Mouse (Mus musculus) left cerebral cortex, adult 11 months (tissue): ENCODE results near the gene Ehd4.

Source experiments
- DNase-seq: peaks from one replicate; pipeline ENCODE4 v3.0.0; 2022; ENCODE audit warnings: low spot score

Gene Ehd4

DNA sequence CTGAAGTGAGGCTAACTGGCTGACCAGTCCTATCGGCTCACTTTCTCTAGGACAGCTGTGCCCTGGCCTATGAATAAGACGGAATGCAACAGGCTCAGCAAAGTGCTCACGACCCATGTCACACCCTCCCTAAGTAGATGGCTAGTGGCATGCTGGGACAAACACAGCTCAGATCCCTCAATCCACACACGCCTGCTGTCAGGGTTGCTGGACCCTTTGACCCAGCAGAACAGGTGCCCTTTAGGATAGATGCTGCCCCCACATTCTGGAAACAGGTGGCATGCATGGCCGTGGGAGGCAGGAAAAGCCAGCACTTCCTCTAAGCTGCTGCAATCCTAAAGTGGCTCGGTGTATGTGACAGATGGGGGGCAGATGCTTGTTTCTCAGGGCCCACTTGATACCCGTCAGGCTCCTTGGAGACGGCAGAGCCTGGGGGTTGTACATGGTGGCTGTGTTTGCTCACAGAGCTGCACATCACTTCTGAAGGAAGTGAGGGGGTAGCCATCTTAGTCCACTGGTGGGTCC lies 84.9 kb downstream of the Ehd4 start:
- peak; percentile 37 for DNase-seq

GRCm38 (mm10) chr2:120068555-120069465 lies 85.6 kb downstream of the Ehd4 start:
- no peak for DNase-seq

DNA sequence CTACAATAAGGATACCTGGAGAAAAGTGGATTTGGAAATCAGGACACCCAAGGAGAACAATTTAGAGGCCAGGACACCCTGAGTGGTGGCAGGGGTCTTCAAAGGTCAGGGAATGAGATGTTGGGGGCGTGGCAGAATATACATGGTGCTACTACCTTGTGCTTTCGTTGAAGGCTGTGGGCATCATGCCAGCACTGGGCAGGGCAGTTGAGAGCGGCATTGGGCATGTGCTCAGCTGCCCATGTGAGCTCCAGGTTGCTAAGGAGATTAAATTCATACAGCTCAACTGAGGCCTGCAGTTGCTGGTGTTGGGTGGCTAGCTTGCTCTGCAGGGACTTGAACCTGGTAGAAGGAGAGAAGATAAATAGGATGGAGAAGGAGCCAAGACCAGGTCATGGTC lies 88.2 kb downstream of the Ehd4 start:
- DNase-seq = no peak

- no peak for DNase-seq
Observed at GRCm38 (mm10) chr2:120065243-120065642, 89.2 kb downstream of the Ehd4 start.

DNA sequence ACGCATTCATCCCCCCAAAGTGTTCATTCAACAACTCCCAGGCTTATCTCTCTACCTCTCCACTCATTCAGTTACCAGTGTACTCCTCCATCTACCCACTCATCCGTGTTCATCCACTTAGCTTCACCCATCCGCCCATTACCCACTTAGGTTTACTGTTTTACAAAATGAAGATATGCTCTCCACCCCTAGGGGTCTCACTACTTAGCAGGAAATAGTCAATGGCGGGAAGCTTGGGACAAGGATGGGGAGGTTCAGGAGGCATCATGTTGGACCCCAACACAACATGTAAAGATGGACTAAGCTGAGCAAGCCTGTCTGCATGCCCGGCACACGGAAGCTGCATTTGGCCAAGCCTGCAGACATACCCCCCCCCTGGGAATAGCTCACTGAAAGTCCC lies 89.8 kb downstream of the Ehd4 start:
- DNase-seq = no peak

GRCm38 (mm10) chr2:120062248-120062647 lies 92.2 kb downstream of the Ehd4 start:
- no peak for DNase-seq

DNA sequence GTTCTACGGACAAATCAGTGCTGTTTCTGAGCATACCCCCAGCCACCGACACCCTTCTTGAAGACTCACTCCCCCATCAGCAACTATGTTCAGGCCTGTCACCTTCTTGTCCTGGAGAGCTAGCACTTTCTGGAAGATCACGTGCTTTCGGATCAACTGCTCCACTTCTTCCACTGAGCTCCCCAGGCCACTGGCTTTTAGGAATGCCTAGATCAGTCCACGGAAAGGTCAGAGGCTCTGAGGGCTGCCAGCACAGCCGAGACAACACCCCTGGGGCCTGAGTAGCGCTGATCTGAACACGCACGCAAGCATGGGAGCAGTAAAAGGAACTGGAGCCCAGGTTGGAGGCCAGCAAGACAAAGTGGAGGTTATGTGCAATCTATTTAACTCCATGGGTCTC lies 93.8 kb downstream of the Ehd4 start:
- no peak for DNase-seq

- no peak for DNase-seq
Observed at GRCm38 (mm10) chr2:120060190-120060589, 94.2 kb downstream of the Ehd4 start.

- DNase-seq = no peak
Observed at GRCm38 (mm10) chr2:120059466-120059865, 94.9 kb downstream of the Ehd4 start.

DNA sequence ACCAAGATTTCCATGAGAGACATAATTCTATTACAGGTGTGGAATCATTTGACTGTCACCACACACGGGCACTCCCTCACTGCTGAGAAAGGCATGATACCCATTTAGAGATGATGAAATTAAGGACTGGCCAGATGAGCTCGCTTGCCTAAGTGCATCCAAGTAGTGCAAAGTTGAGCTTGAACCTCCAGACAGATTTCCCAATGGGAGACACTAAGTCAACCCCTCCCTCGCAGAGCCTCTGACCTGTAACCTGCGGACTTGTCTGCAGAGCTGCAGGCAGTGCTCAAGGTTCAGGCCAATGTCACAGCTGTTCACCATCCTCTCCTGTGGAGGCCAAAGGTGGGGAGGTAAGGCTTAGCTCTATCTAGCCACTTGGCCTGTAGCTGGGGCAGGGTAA lies 95.6 kb downstream of the Ehd4 start:
- DNase-seq = no peak

DNA sequence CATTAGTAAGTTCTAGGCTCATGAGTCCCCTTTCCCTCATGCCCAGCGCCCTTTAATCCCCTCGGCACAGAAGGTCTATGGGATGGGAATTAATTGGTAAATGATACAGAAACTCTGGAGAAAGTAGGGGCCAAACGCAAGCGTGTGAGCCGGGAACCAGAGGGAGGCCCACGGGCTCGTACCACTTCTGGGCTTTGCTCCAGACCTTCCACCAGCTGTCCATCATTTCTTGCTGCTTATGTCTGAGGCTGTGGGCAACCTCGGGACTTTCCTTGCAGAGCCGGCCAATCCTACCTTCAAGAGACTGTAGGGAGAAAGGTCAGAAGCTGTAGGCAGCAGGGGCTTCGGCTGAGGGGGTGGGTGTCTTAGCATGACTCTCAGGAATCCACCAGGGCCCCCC lies 98.5 kb downstream of the Ehd4 start:
- DNase-seq = no peak

DNA sequence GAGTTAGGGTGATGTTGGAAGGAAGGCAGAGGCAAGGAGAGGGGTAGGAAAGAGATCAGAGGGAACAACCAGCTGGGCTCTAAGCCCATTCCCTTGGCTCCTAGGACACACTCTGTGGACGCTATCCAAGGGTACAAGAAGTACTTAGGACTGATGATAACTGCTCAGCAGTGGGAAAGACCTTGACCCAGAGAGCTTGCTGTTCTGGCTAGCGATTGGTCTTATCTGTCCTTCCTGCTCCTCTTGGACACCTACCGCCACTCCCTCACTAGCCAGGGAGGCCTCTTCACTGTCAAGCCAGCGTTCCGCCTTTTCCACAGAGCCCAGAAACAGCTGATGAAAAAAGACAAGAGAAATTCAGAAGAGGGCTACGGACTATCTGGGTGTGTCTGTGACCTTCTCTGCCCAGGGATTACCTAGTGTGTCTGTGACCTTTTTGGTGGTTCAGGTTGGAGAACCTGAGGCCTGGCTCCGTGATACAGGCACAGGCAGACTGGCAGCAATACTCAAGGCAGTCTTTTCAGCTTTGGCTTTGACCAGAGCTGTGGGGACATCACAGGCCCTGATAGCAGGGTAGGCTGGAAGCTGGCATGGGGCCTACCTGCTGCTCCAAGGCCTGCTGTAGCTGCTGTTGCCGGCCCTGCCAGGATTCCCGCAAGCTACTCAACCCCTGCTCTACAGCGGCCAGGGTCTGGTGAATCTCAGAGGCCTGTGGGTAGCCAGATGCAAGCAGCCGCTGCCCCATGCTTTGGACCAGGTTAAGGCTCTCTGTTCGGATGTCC lies 99.4 kb downstream of the Ehd4 start:
- no peak for DNase-seq

GRCm38 (mm10) chr2:120051405-120051804 lies 103.0 kb downstream of the Ehd4 start:
- no peak for DNase-seq

GRCm38 (mm10) chr2:120049632-120050274 lies 104.7 kb downstream of the Ehd4 start:
- no peak for DNase-seq

DNA sequence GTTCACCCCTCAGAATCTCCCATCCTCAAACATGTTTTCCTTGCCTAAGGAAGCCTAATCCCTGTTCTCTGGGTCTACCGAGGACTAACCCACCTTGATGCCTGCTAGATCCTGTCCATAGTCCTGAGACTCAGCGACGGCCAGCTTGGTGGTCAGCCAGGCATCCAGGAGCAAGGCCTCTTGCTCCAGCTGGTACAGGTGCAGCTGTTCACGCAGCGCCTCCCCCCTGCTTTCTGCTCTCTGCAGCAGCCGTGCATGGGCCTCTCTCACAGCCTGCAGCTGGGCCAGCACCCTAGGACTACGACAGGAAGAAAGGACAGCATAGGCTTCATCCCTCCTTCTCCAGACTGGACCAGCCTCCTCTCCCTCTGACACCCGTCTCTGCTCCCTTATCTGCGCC lies 106.2 kb downstream of the Ehd4 start:
- DNase-seq = no peak

- DNase-seq = peak; percentile 53
Observed at GRCm38 (mm10) chr2:120046486-120047310, 107.7 kb downstream of the Ehd4 start.

DNA sequence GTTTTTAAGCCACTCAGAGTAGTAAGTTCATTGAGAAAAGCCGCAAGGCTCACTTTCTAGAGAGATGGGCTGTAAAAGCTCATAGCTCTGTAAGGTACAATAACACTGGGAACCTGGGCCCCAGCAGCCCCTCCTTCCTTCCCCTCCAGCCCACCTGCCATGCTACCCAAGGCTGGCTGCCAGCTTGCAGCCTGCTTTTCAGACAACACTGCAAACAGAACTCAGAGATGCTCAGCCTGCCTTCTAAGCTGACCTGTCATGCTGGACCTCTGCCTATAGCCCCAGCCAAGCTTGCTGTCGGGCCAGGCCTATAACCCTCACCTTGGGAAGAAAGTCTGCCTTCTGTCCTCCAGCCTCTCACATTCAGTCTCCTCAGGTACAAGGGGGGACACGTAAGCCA lies 109.7 kb downstream of the Ehd4 start:
- DNase-seq = no peak

- DNase-seq = peak; percentile 51
Observed at GRCm38 (mm10) chr2:120044101-120044603, 110.3 kb downstream of the Ehd4 start.

- DNase-seq = no peak
Observed at GRCm38 (mm10) chr2:120040991-120041390, 113.4 kb downstream of the Ehd4 start.
